Mouse (Mus musculus) forebrain, embryonic 11.5 days (tissue): ENCODE data around the gene Rarres2. TPM values are rescaled to one million over a fixed set of nuclear protein-coding genes. Genes with fewer than 3 reads are reported as not detected.
A peak's percentile ranks its signal among the peaks of the same experiment; 100 is the strongest.

ENCODE experiments used
- ATAC-seq: fragments of 200-750 bp; cut with Nextera tagmentation; replicated peaks from 2 replicates; pipeline ENCODE4 v1.8.0; 2017; ENCODE audit warnings: moderate TSS enrichment; ENCODE audit not compliant: low FRiP score
- DNase-seq: peaks from one replicate; pipeline ENCODE4 v3.0.0-alpha.2; 2017; ENCODE audit warnings: low spot score
- H3K27ac ChIP-seq: fragments of 300-500 bp; sonication (generic); 2 replicates; pipeline ENCODE4 v1.5.1; 2014; ENCODE audit warnings: low read depth, low read length
- H3K27me3 ChIP-seq: fragments of 300-500 bp; sonication (generic); 2 replicates; pipeline ENCODE4 v1.6.1; 2014; ENCODE audit warnings: mild to moderate bottlenecking, low read length, mixed read lengths; ENCODE audit not compliant: control insufficient read depth, insufficient read depth
- H3K36me3 ChIP-seq: fragments of 300-500 bp; sonication (generic); 2 replicates; pipeline ENCODE4 v1.6.1; 2014; ENCODE audit warnings: mild to moderate bottlenecking, low read length, moderate library complexity, mixed read lengths; ENCODE audit not compliant: control insufficient read depth, insufficient read depth
- H3K4me1 ChIP-seq: fragments of 300-500 bp; sonication (generic); replicated peaks from 2 replicates; pipeline ENCODE4 v1.6.1; 2014; ENCODE audit warnings: low read length, mixed read lengths; ENCODE audit not compliant: control insufficient read depth, insufficient read depth
- H3K4me2 ChIP-seq: fragments of 300-500 bp; sonication (generic); 2 replicates; pipeline ENCODE4 v1.6.1; 2014; ENCODE audit warnings: low read depth, mild to moderate bottlenecking, low read length, moderate library complexity, mixed read lengths; ENCODE audit not compliant: severe bottlenecking
- H3K4me3 ChIP-seq: fragments of 300-500 bp; sonication (generic); 2 replicates; pipeline ENCODE4 v1.5.1; 2014; ENCODE audit warnings: low read depth, low read length
- H3K9ac ChIP-seq: fragments of 300-500 bp; sonication (generic); 2 replicates; pipeline ENCODE4 v1.6.1; 2014; ENCODE audit warnings: low read length
- H3K9me3 ChIP-seq: fragments of 300-500 bp; sonication (generic); 2 replicates; pipeline ENCODE4 v1.6.1; 2016; ENCODE audit warnings: low read length, mixed read lengths; ENCODE audit not compliant: control insufficient read depth
- WGBS: fragments of 180-500 bp; shearing (Covaris S2); extraction: QIAGEN DNeasy Blood & Tissue Kit; methylation state at CpG from one replicate; pipeline ENCODE4 v1.1.7; 2014; 5-methylcytosine and 5-hydroxymethylcytosine counted together
- polyA plus RNA-seq: library from polyadenylated mRNA; unstranded; fragments of >200 nt; fragmentation: Nextera tagmentation; extraction: Ambion mirVana; gene quantifications from 2 replicates; pipeline ENCODE4 v1.2.1, GENCODE M21; 2014

The Rarres2 gene
- polyA plus RNA-seq, 1 experiment from 2014 or later: 0.60 TPM

- Histone ChIP-seq H3K27me3 (no peaks in the 10 kb centered on the region), H3K9me3 (no peaks in the 10 kb centered on the region), H3K36me3 (no peaks in the 10 kb centered on the region), H3K4me2 (no peak overlapping the region), H3K4me3 (no peak overlapping the region), H3K4me1 (no peaks in the 10 kb centered on the region), H3K9ac (no peak overlapping the region), H3K27ac (no peak overlapping the region)
- WGBS: 91% methylated on average over 5 of the region's 5 CpGs
- no peak for DNase-seq
- no peak for ATAC-seq
Measured at GRCm38 (mm10) chr6:48572014-48572413, 575 bp downstream of the Rarres2 start.

- H3K9ac ChIP-seq: no peak overlapping the region
- no peaks in the 10 kb centered on the region; the same call in 1 of the 2 replicates for H3K36me3 ChIP-seq
- DNase-seq (no peak), ATAC-seq (no peak)
- H3K4me3 ChIP-seq: no peak overlapping the region
- no peaks in the 10 kb centered on the region for H3K4me1 ChIP-seq
- H3K9me3 ChIP-seq: no peaks in the 10 kb centered on the region
- no peak overlapping the region for H3K4me2 ChIP-seq
- no peak overlapping the region for H3K27ac ChIP-seq
- no peaks in the 10 kb centered on the region for H3K27me3 ChIP-seq
- 89% methylated on average over 8 of the region's 8 CpGs for WGBS
Measured at GRCm38 (mm10) chr6:48569065-48569807, 3.4 kb downstream of the Rarres2 start.

GRCm38 (mm10) chr6:48568036-48568984, 4.3 kb downstream of the Rarres2 start:
- Histone ChIP-seq H3K9me3 (no peaks in the 10 kb centered on the region), H3K4me2 (no peak overlapping the region), H3K27me3 (no peaks in the 10 kb centered on the region), H3K4me1 (no peaks in the 10 kb centered on the region), H3K36me3 (no peaks in the 10 kb centered on the region; the same call in 1 of the 2 replicates), H3K27ac (no peak overlapping the region), H3K9ac (no peak overlapping the region), H3K4me3 (no peak overlapping the region)
- DNase-seq (no peak), ATAC-seq (no peak)
- WGBS: 93% methylated on average over 21 of the region's 21 CpGs

GRCm38 (mm10) chr6:48566312-48566711, 6.3 kb downstream of the Rarres2 start:
- Histone ChIP-seq H3K4me2 (no peak overlapping the region), H3K9ac (no peak overlapping the region), H3K36me3 (no peaks in the 10 kb centered on the region; the same call in 1 of the 2 replicates), H3K27me3 (no peaks in the 10 kb centered on the region), H3K27ac (no peak overlapping the region), H3K9me3 (no peaks in the 10 kb centered on the region), H3K4me3 (no peak overlapping the region), H3K4me1 (no peaks in the 10 kb centered on the region)
- 79% methylated on average over 5 of the region's 5 CpGs for WGBS
- DNase-seq: no peak
- no peak for ATAC-seq

GRCm38 (mm10) chr6:48565693-48566310, 6.8 kb downstream of the Rarres2 start:
- WGBS: 96% methylated on average over 4 of the region's 4 CpGs
- no peaks in the 10 kb centered on the region for H3K27me3 ChIP-seq

GRCm38 (mm10) chr6:48555956-48556355, 16.6 kb downstream of the Rarres2 start:
- no peak for DNase-seq
- no peaks in the 10 kb centered on the region for H3K9me3 ChIP-seq
- ATAC-seq: no peak
- H3K4me3 ChIP-seq: no peak overlapping the region
- peaks cover 4% of the 10 kb centered on the region; the same call in 1 of the 2 replicates for H3K4me1 ChIP-seq
- H3K36me3 ChIP-seq: no peaks in the 10 kb centered on the region
- H3K27me3 ChIP-seq: no peaks in the 10 kb centered on the region
- H3K27ac ChIP-seq: no peak overlapping the region
- no peak overlapping the region for H3K4me2 ChIP-seq
- WGBS: 95% methylated on average over 3 of the region's 3 CpGs
- H3K9ac ChIP-seq: no peak overlapping the region

More at GRCm38 (mm10) chr6:48565693-48566310, 6.8 kb downstream of the Rarres2 start:
- no peaks in the 10 kb centered on the region; the same call in 1 of the 2 replicates for H3K36me3 ChIP-seq
- no peak for ATAC-seq
- no peaks in the 10 kb centered on the region for H3K9me3 ChIP-seq
- H3K4me2 ChIP-seq: no peak overlapping the region
- no peak overlapping the region for H3K27ac ChIP-seq
- H3K4me1 ChIP-seq: no peaks in the 10 kb centered on the region
- H3K9ac ChIP-seq: no peak overlapping the region
- DNase-seq: no peak
- no peak overlapping the region for H3K4me3 ChIP-seq

- 30% methylated on average over 14 of the region's 14 CpGs for WGBS
- peak; percentile 83 for ATAC-seq
- Histone ChIP-seq H3K36me3 (no peaks in the 10 kb centered on the region), H3K4me3 (peak overlapping the region; percentile 40), H3K4me2 (peak overlapping the region; percentile 85), H3K9ac (peak overlapping the region; percentile 81), H3K27me3 (no peaks in the 10 kb centered on the region), H3K27ac (peak overlapping the region; percentile 92), H3K4me1 (peaks cover 4% of the 10 kb centered on the region; the same call in 1 of the 2 replicates), H3K9me3 (no peaks in the 10 kb centered on the region)
- DNase-seq: peak; percentile 61
Measured at GRCm38 (mm10) chr6:48555104-48555890, 17.3 kb downstream of the Rarres2 start.
